Comparison of ENCODE assay signal across 20 mouse cellular contexts in genomic region chrX:56467688-56468087, GRCm38 (mm10). TPM values are rescaled to one million over a fixed set of nuclear protein-coding genes. Genes with fewer than 3 reads are reported as not detected.
DNase-seq lines count a peak whose midpoint lies in the region; ATAC-seq and TF ChIP-seq lines count a peak whose summit lies in the region.
"Had no signal": no experiment of that assay in that cellular context is flagged by ENCODE, and none has a peak within 500 bp of the region (broad histone marks: within the 10 kb centered on the region; RNA-seq: fewer than 3 reads in every experiment).

No protein-coding gene starts in this region.

- H3K9ac ChIP-seq in neural tube, embryonic 14.5 days (replicated peaks; ENCODE audit: low read depth, low read length): no peak overlapping the region
- no peak overlapping the region for H3K9ac ChIP-seq in kidney, postnatal 0 days (ENCODE audit: low read depth, low read length)
- H3K9ac ChIP-seq: embryonic facial prominence, embryonic 13.5 days; forebrain, embryonic 15.5 days; liver, embryonic 12.5 days; neural tube, embryonic 12.5 days had no signal

- 48% methylated on average over 4 of the region's 4 CpGs for WGBS in neural tube, embryonic 14.5 days
- 56% methylated on average over 4 of the region's 4 CpGs for WGBS in kidney, postnatal 0 days

- ATAC-seq in neural tube, embryonic 14.5 days (ENCODE audit: low read depth): peak; percentile 49; the same call in 1 of the 2 replicates
- 0 out of 2 replicates have a peak, but pooled peaks have one; percentile 17 for ATAC-seq in granulocyte monocyte progenitor cell, adult 5-6 weeks (replicated peaks; ENCODE audit: poor library complexity, severe bottlenecking)
- ATAC-seq in kidney, postnatal 0 days (replicated peaks; ENCODE audit: low FRiP score, low read depth): peak; percentile 77
- ATAC-seq: forebrain, embryonic 15.5 days; liver, embryonic 12.5 days had no signal

- no peaks in the 10 kb centered on the region for H3K36me3 ChIP-seq in neural tube, embryonic 14.5 days (ENCODE audit: control insufficient read depth, insufficient read depth, low read length)
- no peaks in the 10 kb centered on the region for H3K36me3 ChIP-seq in kidney, postnatal 0 days (ENCODE audit: insufficient read depth, low read length)
- H3K36me3 ChIP-seq: embryonic facial prominence, embryonic 13.5 days; forebrain, embryonic 15.5 days; neural tube, embryonic 12.5 days had no signal

- no peak for TF ChIP-seq CTCF in kidney, postnatal 0 days (IDR thresholded peaks at IDR 0.05; ENCODE audit: low read depth)

- no peak overlapping the region for H3K4me2 ChIP-seq in neural tube, embryonic 14.5 days (ENCODE audit: low read depth, low read length)
- H3K4me2 ChIP-seq in kidney, postnatal 0 days (ENCODE audit: low read length): no peak overlapping the region
- H3K4me2 ChIP-seq: embryonic facial prominence, embryonic 13.5 days; forebrain, embryonic 15.5 days; liver, embryonic 12.5 days; midbrain, embryonic 11.5 days; neural tube, embryonic 12.5 days had no signal

- no peak for DNase-seq in neural tube, embryonic 10.5 days (ENCODE audit: extremely low spot score, low spot score)
- peak; percentile 66 for DNase-seq in kidney, postnatal 0 days (ENCODE audit: low spot score)
- no peak for DNase-seq in cerebellum, adult 9-10 months
- DNase-seq in spleen, adult 12 weeks (ENCODE audit: low spot score): no peak
- no peak for DNase-seq in gastrocnemius, adult 18-20 months (ENCODE audit: low spot score)
- DNase-seq: cerebellum, adult 11-12 months; gastrocnemius, postnatal 25 days; heart, postnatal 14 days had no signal

- H3K9me3 ChIP-seq in neural tube, embryonic 14.5 days (ENCODE audit: control insufficient read depth, low read length): no peaks in the 10 kb centered on the region
- no peaks in the 10 kb centered on the region for H3K9me3 ChIP-seq in kidney, postnatal 0 days (replicated peaks; ENCODE audit: low read length)
- H3K9me3 ChIP-seq: embryonic facial prominence, embryonic 13.5 days; forebrain, embryonic 15.5 days; liver, embryonic 12.5 days; neural tube, embryonic 12.5 days had no signal

- no peak overlapping the region for H3K27ac ChIP-seq in neural tube, embryonic 14.5 days (ENCODE audit: low read depth, low read length)
- peak overlapping the region; percentile 65 for H3K27ac ChIP-seq in kidney, postnatal 0 days
- H3K27ac ChIP-seq: embryonic facial prominence, embryonic 13.5 days; forebrain, embryonic 15.5 days; left cerebral cortex, adult 2 months; liver, embryonic 12.5 days; neural tube, embryonic 12.5 days had no signal

- no peak overlapping the region for H3K4me3 ChIP-seq in neural tube, embryonic 14.5 days (ENCODE audit: low read depth, low read length)
- no peak overlapping the region for H3K4me3 ChIP-seq in kidney, postnatal 0 days (replicated peaks; ENCODE audit: low read depth, low read length)
- H3K4me3 ChIP-seq: embryonic facial prominence, embryonic 13.5 days; forebrain, embryonic 15.5 days; left cerebral cortex, adult 2 months; liver, embryonic 12.5 days; neural tube, embryonic 12.5 days had no signal

- no peaks in the 10 kb centered on the region for H3K27me3 ChIP-seq in neural tube, embryonic 14.5 days (ENCODE audit: control insufficient read depth, insufficient read depth, low read length)
- H3K27me3 ChIP-seq in kidney, postnatal 0 days (ENCODE audit: insufficient read depth, low read length): no peaks in the 10 kb centered on the region
- H3K27me3 ChIP-seq: embryonic facial prominence, embryonic 13.5 days; forebrain, embryonic 15.5 days; liver, embryonic 12.5 days; neural tube, embryonic 12.5 days had no signal

- no peaks in the 10 kb centered on the region for H3K4me1 ChIP-seq in neural tube, embryonic 14.5 days (ENCODE audit: control insufficient read depth, insufficient read depth, low read length)
- no peaks in the 10 kb centered on the region for H3K4me1 ChIP-seq in kidney, postnatal 0 days (replicated peaks; ENCODE audit: insufficient read depth, low read length)
- H3K4me1 ChIP-seq: embryonic facial prominence, embryonic 13.5 days; forebrain, embryonic 15.5 days; neural tube, embryonic 12.5 days had no signal

RNA-seq across cellular contexts. Expression of gene Ints6l, which starts 13.0 kb away (rescaled TPM):
- polyA plus RNA-seq in neural tube, embryonic 14.5 days (2014; fragmentation: Nextera tagmentation; extraction: Ambion mirVana): 22.1 and 23.1 TPM in 2 replicates
- total RNA-seq in granulocyte monocyte progenitor cell, adult 5-6 weeks (2014; fragmentation: Nextera tagmentation): 39.9 and 96.1 TPM in 2 replicates
- total RNA-seq in granulocyte monocyte progenitor cell, adult 5-6 weeks (2017): 48.0 and 62.4 TPM in 2 replicates
- polyA plus RNA-seq in kidney, postnatal 0 days (2015; fragmentation: Nextera tagmentation; extraction: Ambion mirVana): 30.4 and 31.7 TPM in 2 replicates
- 1 to 10 TPM; 3.4 to 4.8 TPM for total RNA-seq in gastrocnemius, adult 18-20 months (2021)

RNA-seq across cellular contexts. Expression of gene Gm2174, which starts 19.9 kb away (rescaled TPM):
- polyA plus RNA-seq in neural tube, embryonic 14.5 days (2014; fragmentation: Nextera tagmentation; extraction: Ambion mirVana): 1.3 TPM in 1 of 2 replicates, not detected in the other
- 1.9 TPM in 1 of 2 replicates, not detected in the other for total RNA-seq in granulocyte monocyte progenitor cell, adult 5-6 weeks (2014; fragmentation: Nextera tagmentation)
- 30.0 and 112 TPM in 2 replicates for total RNA-seq in granulocyte monocyte progenitor cell, adult 5-6 weeks (2017)
- polyA plus RNA-seq in kidney, postnatal 0 days (2015; fragmentation: Nextera tagmentation; extraction: Ambion mirVana): 2.4 and 2.5 TPM in 2 replicates
- total RNA-seq in gastrocnemius, adult 18-20 months (2021): 1 to 10 TPM in 1 of 2 experiments, not detected in 1; 1.1 TPM
- total RNA-seq: adrenal gland, postnatal 4 days; gastrocnemius, postnatal 25 days; left cerebral cortex, adult 2 months had no signal
- polyA plus RNA-seq: forebrain, embryonic 15.5 days; large intestine, adult 2 months; liver, embryonic 12.5 days; urinary bladder, adult 2 months had no signal

RNA-seq across cellular contexts. Expression of gene Gm10477, which starts 56.9 kb away (rescaled TPM):
- polyA plus RNA-seq in neural tube, embryonic 14.5 days (2014; fragmentation: Nextera tagmentation; extraction: Ambion mirVana): not detected in 2 replicates
- not detected in 2 replicates for total RNA-seq in granulocyte monocyte progenitor cell, adult 5-6 weeks (2014; fragmentation: Nextera tagmentation)
- total RNA-seq in granulocyte monocyte progenitor cell, adult 5-6 weeks (2017): not detected in 2 replicates
- not detected in 2 replicates for polyA plus RNA-seq in kidney, postnatal 0 days (2015; fragmentation: Nextera tagmentation; extraction: Ambion mirVana)
- not detected for total RNA-seq in gastrocnemius, adult 18-20 months (2021)
- total RNA-seq: adrenal gland, postnatal 4 days; gastrocnemius, postnatal 25 days; heart, postnatal 14 days; left cerebral cortex, adult 2 months had no signal
- polyA plus RNA-seq: embryonic facial prominence, embryonic 13.5 days; forebrain, embryonic 15.5 days; large intestine, adult 2 months; liver, embryonic 12.5 days; midbrain, embryonic 11.5 days; neural tube, embryonic 12.5 days; stomach, embryonic 14.5 days; urinary bladder, adult 2 months had no signal

Comparison
In these comparisons a context has a peak if more than half of its experiments do, and no peak if none do; other contexts are left out.
1. ATAC-seq: peak in every context shown above with its lines; median percentile 77 in kidney, postnatal 0 days; 49 in neural tube, embryonic 14.5 days; 17 in granulocyte monocyte progenitor cell, adult 5-6 weeks.
2. RNA of gene Ints6l, which starts 13.0 kb away (total RNA-seq): 39.9 to 96.1 TPM in granulocyte monocyte progenitor cell, adult 5-6 weeks; 3.4 to 4.8 TPM in gastrocnemius, adult 18-20 months; every median in the first group is over 4 times any median in the second.